8 mouse cellular contexts compared by ENCODE assay signal in the genomic region with DNA sequence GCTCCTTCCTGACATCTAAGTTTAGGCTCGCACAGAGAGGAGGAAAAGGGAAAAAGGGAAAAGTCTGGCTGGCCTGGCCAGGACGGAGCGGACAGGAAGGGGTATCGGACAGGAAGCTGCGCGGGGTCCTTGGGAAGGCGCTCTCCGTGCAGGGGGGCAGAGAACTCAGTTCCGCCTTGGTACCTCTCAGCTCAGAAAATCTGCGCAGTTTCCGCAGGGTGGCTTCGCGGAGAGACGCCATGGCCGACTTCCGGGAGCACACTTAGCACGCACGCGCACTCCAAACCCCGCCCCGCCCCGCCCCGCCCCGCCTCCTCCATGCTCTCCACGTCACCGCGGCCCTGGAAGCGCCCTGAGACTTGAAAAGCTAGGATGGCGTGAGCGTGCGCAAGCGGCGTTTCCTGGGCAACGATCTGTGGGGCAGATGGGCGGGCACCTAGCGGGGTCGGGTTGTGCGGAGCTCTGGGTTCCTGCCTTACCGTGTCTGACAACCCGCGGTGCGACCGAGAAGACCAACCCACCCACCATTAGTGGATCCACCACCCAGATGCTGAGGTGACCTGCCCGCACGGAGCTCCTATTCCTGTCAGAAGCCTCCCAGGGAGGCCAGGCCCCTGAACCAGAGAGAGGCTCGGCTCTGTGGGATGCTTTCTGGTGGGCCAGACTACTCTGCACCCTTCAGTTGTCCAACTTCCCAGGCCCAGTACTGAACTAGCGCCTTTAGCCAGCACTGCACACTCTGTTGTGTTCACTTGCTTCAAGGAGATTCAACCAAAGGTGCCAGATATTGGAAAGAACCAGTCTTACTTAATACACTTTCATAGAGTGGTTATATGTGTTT. TPM values are rescaled to one million over a fixed set of nuclear protein-coding genes. Genes with fewer than 3 reads are reported as not detected.
DNase-seq lines count a peak whose midpoint lies in the region; ATAC-seq lines count a peak whose summit lies in the region.

A gene (minus strand): TSS at position 288 of the 841 bp plus-strand sequence.
A gene (plus strand): TSS at position 319 of the 841 bp plus-strand sequence.

- peaks cover 6% of the 10 kb centered on the region; the same call in 1 of the 2 replicates for H3K4me1 ChIP-seq in hindbrain, embryonic 16.5 days (ENCODE audit: control insufficient read depth, insufficient read depth, low read depth, low read length)

- H3K9ac ChIP-seq in hindbrain, embryonic 16.5 days (ENCODE audit: low read depth, low read length) = peak within 1 kb of the TSS; percentile 83

- under 1% methylated on average over 47 of the region's 47 CpGs for WGBS in hindbrain, embryonic 16.5 days
- 2% methylated on average over 44 of the region's 47 CpGs for WGBS in macrophage (ENCODE audit: missing documents)

- peak within 1 kb of the TSS; percentile 71 for H3K4me3 ChIP-seq in hindbrain, embryonic 16.5 days (ENCODE audit: low read length)
- H3K4me3 ChIP-seq in macrophage (ENCODE audit: inconsistent target) = peak within 1 kb of the TSS; percentile 84

- H3K27me3 ChIP-seq in hindbrain, embryonic 16.5 days (replicated peaks; ENCODE audit: control insufficient read depth, insufficient read depth, low read length) = no peaks in the 10 kb centered on the region

- H3K27ac ChIP-seq in hindbrain, embryonic 16.5 days (ENCODE audit: low read depth, low read length) = peak within 1 kb of the TSS; percentile 96
- H3K27ac ChIP-seq in macrophage = peak within 1 kb of the TSS; percentile 68

- H3K36me3 ChIP-seq in hindbrain, embryonic 16.5 days (ENCODE audit: control insufficient read depth, insufficient read depth, low read length) = no peaks in the 10 kb centered on the region
- H3K36me3 ChIP-seq in macrophage (ENCODE audit: inconsistent target) = peaks cover 22% of the 10 kb centered on the region

- H3K4me2 ChIP-seq in hindbrain, embryonic 16.5 days (ENCODE audit: low read length) = peak within 1 kb of the TSS; percentile 74

- ATAC-seq in hindbrain, embryonic 16.5 days = peak; percentile 100

- DNase-seq in WW6 (ENCODE audit: low read depth, low spot score) = peak; percentile 78
- peak; percentile 76 to 89 for DNase-seq in cerebellum, postnatal 4 days (ENCODE audit: low spot score in 2 of 2)
- DNase-seq in gastrocnemius, adult 18-20 months (ENCODE audit: low spot score) = peak; percentile 88
- peak; percentile 90 to 91 for DNase-seq in left cerebral cortex, adult 18-20 months (ENCODE audit: low spot score in 2 of 2)
- peak; percentile 93 for DNase-seq in right cerebral cortex, adult 18-20 months
- DNase-seq in urinary bladder, postnatal 10 days (ENCODE audit: low spot score) = peak; percentile 45

- H3K79me2 ChIP-seq in macrophage (ENCODE audit: inconsistent target) = peaks cover 11% of the 10 kb centered on the region; the same call in 1 of the 2 replicates

- no peaks in the 10 kb centered on the region for H3K9me3 ChIP-seq in hindbrain, embryonic 16.5 days (ENCODE audit: control insufficient read depth, low read length)

RNA-seq across cellular contexts. Expression of the first gene that starts in this region (rescaled TPM):
- 1 to 10 TPM; 7.5 to 8.8 TPM for total RNA-seq in gastrocnemius, adult 18-20 months (2021)
- 19.1 and 19.6 TPM in 2 replicates for polyA plus RNA-seq in hindbrain, embryonic 16.5 days (2015; fragmentation: Nextera tagmentation; extraction: Ambion mirVana)
- total RNA-seq in left cerebral cortex, adult 18-20 months (2021) = 10 to 100 TPM; 26.8 to 28.3 TPM
- total RNA-seq in macrophage (2018; cell fraction: chromatin; rRNA removed) = 10 to 100 TPM; 12.5 to 76.5 (median 34.9) TPM
- total RNA-seq in macrophage (2018; cell fraction: cytosol; rRNA removed) = 10 to 100 TPM; 10.7 to 24.3 (median 19.0) TPM
- total RNA-seq in macrophage (2018; cell fraction: nucleus; rRNA removed) = 10 to 100 TPM; 19.6 to 75.1 (median 34.8) TPM
- 11.4 to 18.4 TPM (median 13.0 TPM) in 3 replicates for polyA plus RNA-seq in macrophage (2018)

RNA-seq across cellular contexts. Expression of the second gene that starts in this region (rescaled TPM):
- total RNA-seq in gastrocnemius, adult 18-20 months (2021) = under 1 TPM; 0.21 to 0.32 TPM
- polyA plus RNA-seq in hindbrain, embryonic 16.5 days (2015; fragmentation: Nextera tagmentation; extraction: Ambion mirVana) = 1.2 and 1.6 TPM in 2 replicates
- total RNA-seq in left cerebral cortex, adult 18-20 months (2021) = under 1 TPM; 0.49 to 0.59 TPM
- total RNA-seq in macrophage (2018; cell fraction: chromatin; rRNA removed) = 1 to 10 TPM in 16 of 26 experiments, under 1 TPM in 8, not detected in 2; 0.34 to 3.1 (median 1.6) TPM
- under 1 TPM; 0.19 to 0.90 (median 0.50) TPM for total RNA-seq in macrophage (2018; cell fraction: cytosol; rRNA removed)
- 1 to 10 TPM in 20 of 26 experiments, under 1 TPM in 5, not detected in 1; 0.41 to 3.5 (median 1.6) TPM for total RNA-seq in macrophage (2018; cell fraction: nucleus; rRNA removed)
- 0.26 to 0.59 TPM (median 0.45 TPM) in 3 replicates for polyA plus RNA-seq in macrophage (2018)

Comparison
In these comparisons a context has a peak if more than half of its experiments do, and no peak if none do; other contexts are left out.
1. Peak in every context shown above with its lines: DNase-seq, ATAC-seq, H3K4me3 ChIP-seq and H3K27ac ChIP-seq.